Mouse (Mus musculus): ENCODE data around the gene Wnk1. TPM values are rescaled to one million over a fixed set of nuclear protein-coding genes. Genes with fewer than 3 reads are reported as not detected.
A peak's percentile ranks its signal among the peaks of the same experiment; 100 is the strongest.

Gene Wnk1
- polyA plus RNA-seq, 1 experiment from 2014 or later, result 72.7 TPM

- TF ChIP-seq CTCF (IDR thresholded peaks at IDR 0.05) (no peak), EP300 (IDR thresholded peaks at IDR 0.05) (peak; percentile 43)
- no peaks in the 10 kb centered on the region for H3K9me3 ChIP-seq (ENCODE audit: low read length)
- ATAC-seq (peak; percentile 89), DNase-seq (ENCODE audit: low spot score) (peak; percentile 97)
- peak within 1 kb of the TSS; percentile 92 for H3K27ac ChIP-seq (ENCODE audit: low read length)
- peak within 1 kb of the TSS; percentile 74 for H3K4me3 ChIP-seq (ENCODE audit: low read depth, low read length)
- peak within 1 kb of the TSS; percentile 78 for H3K4me2 ChIP-seq (replicated peaks; ENCODE audit: low read depth, low read length)
- peak within 1 kb of the TSS; percentile 87 for H3K9ac ChIP-seq (replicated peaks; ENCODE audit: low read depth)
- no peaks in the 10 kb centered on the region for H3K36me3 ChIP-seq (ENCODE audit: insufficient read depth, low read length)
- WGBS, result 2% methylated on average over 66 of the region's 67 CpGs
- no peaks in the 10 kb centered on the region for H3K27me3 ChIP-seq (replicated peaks; ENCODE audit: insufficient read depth, low read length)
- H3K4me1 ChIP-seq (ENCODE audit: insufficient read depth, low read depth, low read length), result peaks cover 5% of the 10 kb centered on the region
Measured at GRCm38 (mm10) chr6:119902204-119903080, 136.0 kb downstream of the Wnk1 start, which contains the start of gene Rad52. Gene Rad52 (plus strand): TSS chr6:119902698.

DNA sequence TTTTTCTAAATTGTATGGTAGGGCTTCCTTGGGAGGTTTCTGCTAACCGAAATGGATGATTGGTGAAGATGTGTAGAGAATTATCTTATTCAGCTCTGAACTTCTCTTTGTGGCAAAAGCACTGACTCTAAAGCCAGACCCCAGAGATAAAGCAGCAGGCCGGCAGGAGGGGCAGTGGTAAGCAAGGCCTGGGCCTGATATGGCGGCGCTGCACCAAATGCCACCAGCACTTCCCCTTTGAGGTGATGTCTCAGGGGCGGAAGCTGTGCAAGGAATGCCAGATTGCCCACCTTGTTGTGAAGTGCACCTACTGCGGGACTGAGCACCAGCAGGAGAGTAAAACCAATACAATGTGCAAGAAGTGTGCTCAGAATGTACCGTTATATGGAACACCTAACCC is 145.8 kb downstream of the Wnk1 start:
- no peak for ATAC-seq
- no peak for DNase-seq (ENCODE audit: low spot score)
- Histone ChIP-seq H3K27ac (ENCODE audit: low read length) (no peak overlapping the region), H3K4me1 (ENCODE audit: insufficient read depth, low read depth, low read length) (no peaks in the 10 kb centered on the region), H3K36me3 (ENCODE audit: insufficient read depth, low read length) (no peaks in the 10 kb centered on the region), H3K9ac (replicated peaks; ENCODE audit: low read depth) (no peak overlapping the region), H3K4me3 (ENCODE audit: low read depth, low read length) (no peak overlapping the region), H3K9me3 (ENCODE audit: low read length) (no peaks in the 10 kb centered on the region), H3K4me2 (replicated peaks; ENCODE audit: low read depth, low read length) (no peak overlapping the region), H3K27me3 (replicated peaks; ENCODE audit: insufficient read depth, low read length) (no peaks in the 10 kb centered on the region)
- 72% methylated on average over 7 of the region's 7 CpGs for WGBS
- TF ChIP-seq EP300 (IDR thresholded peaks at IDR 0.05), result no peak
- TF ChIP-seq CTCF (IDR thresholded peaks at IDR 0.05), result no peak

DNA sequence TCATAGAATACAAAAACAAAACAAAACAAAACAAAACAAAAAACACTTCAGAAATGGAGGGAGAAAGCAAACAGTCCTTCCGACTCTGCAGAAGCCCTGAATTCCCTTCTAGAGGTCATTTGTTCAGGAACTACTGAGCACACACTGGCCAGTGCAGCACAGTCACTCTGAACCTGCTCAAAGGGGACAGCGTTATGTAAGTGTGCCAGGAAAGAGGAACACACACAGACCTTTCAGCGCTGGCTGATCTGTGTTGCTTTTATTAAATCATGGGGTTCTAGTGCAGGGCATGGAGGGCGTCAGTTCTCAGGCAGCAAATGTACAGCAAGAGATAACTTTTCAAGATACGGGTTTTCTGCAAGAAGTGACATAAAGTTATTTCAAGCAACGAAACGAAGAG is 155.3 kb downstream of the Wnk1 start:
- Histone ChIP-seq H3K27ac (ENCODE audit: low read length) (no peak overlapping the region), H3K9me3 (ENCODE audit: low read length) (no peaks in the 10 kb centered on the region), H3K9ac (replicated peaks; ENCODE audit: low read depth) (no peak overlapping the region), H3K36me3 (ENCODE audit: insufficient read depth, low read length) (no peaks in the 10 kb centered on the region), H3K27me3 (replicated peaks; ENCODE audit: insufficient read depth, low read length) (no peaks in the 10 kb centered on the region), H3K4me3 (ENCODE audit: low read depth, low read length) (no peak overlapping the region), H3K4me1 (ENCODE audit: insufficient read depth, low read depth, low read length) (no peaks in the 10 kb centered on the region), H3K4me2 (replicated peaks; ENCODE audit: low read depth, low read length) (no peak overlapping the region)
- DNase-seq (ENCODE audit: low spot score), result no peak
- 49% methylated on average over 7 of the region's 7 CpGs for WGBS
- no peak for ATAC-seq
- TF ChIP-seq CTCF (IDR thresholded peaks at IDR 0.05) (no peak), EP300 (IDR thresholded peaks at IDR 0.05) (no peak)

MicroRNAs encoded within 50 kb of the gene (microRNA counts, 519-probe panel; counts per million panel counts)
- not detected for microRNA mmu-miR-706

Small RNA genes within 50 kb of the gene (microRNA-seq; reads per million reads assigned to microRNA genes)
- gene Mir706, result not detected

Other genes starting within 250 kb of the Wnk1 start
- gene Erc1, start 190.5 kb downstream of the Wnk1 start, polyA plus RNA-seq (2015; fragmentation: Nextera tagmentation; extraction: Ambion mirVana), result 9.9 and 12.8 TPM in 2 replicates
- 11.9 and 13.7 TPM in 2 replicates for gene Rad52, start 136.0 kb downstream of the Wnk1 start, polyA plus RNA-seq (2015; fragmentation: Nextera tagmentation; extraction: Ambion mirVana)
- 0.23 and 0.44 TPM in 2 replicates for gene Ninj2, start 54.7 kb upstream of the Wnk1 start, polyA plus RNA-seq (2015; fragmentation: Nextera tagmentation; extraction: Ambion mirVana)